Mouse (Mus musculus): ENCODE results near the gene Gm3285. TPM values are rescaled to one million over a fixed set of nuclear protein-coding genes. Genes with fewer than 3 reads are reported as not detected.

Gene Gm3285
- polyA plus RNA-seq (2015; fragmentation: Nextera tagmentation; extraction: Ambion mirVana), result not detected in 2 replicates

GRCm38 (mm10) chr10:77861675-77862074 lies at the start of gene Gm3285:
Gm3285 (plus strand) TSS chr10:77861975.
- Histone ChIP-seq H3K27me3 (replicated peaks) (no peaks in the 10 kb centered on the region), H3K4me3 (replicated peaks) (no peak within 1 kb of the TSS), H3K9ac (no peak within 1 kb of the TSS), H3K9me3 (no peaks in the 10 kb centered on the region), H3K4me2 (replicated peaks) (no peak within 1 kb of the TSS), H3K36me3 (no peaks in the 10 kb centered on the region), H3K27ac (no peak within 1 kb of the TSS), H3K4me1 (replicated peaks) (no peaks in the 10 kb centered on the region)
- no peak for ATAC-seq
- 48% methylated on average over 7 of the region's 7 CpGs for WGBS

GRCm38 (mm10) chr10:77814382-77814781 lies 47.4 kb upstream of the Gm3285 start, which contains the start of gene Gm2696:
Gm2696 (plus strand) TSS chr10:77814682.
- Histone ChIP-seq H3K36me3 (no peaks in the 10 kb centered on the region), H3K27me3 (replicated peaks) (no peaks in the 10 kb centered on the region), H3K9ac (no peak within 1 kb of the TSS), H3K9me3 (no peaks in the 10 kb centered on the region), H3K4me3 (replicated peaks) (no peak within 1 kb of the TSS), H3K27ac (no peak within 1 kb of the TSS), H3K4me2 (replicated peaks) (no peak within 1 kb of the TSS), H3K4me1 (replicated peaks) (no peaks in the 10 kb centered on the region)
- 36% methylated on average over 4 of the region's 4 CpGs for WGBS
- no peak for ATAC-seq

DNA sequence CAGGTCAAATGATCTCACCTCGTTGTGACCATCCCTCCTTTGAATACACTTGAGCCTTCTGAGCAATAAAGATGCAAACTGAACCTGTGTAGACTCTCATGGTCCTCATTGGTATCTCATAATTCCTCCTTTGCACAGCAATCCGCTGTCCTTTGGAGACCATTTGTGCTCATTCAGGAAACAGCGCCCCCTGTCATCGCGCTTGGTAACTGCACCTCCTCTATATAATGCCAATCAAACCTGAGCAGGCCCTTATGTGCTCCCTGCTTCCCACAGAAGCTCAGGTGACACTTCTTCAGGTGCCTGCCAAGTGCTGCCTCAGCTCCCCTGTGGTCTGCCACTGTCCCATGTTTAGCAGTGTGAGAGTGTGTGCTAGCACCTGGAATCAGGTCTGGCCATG lies 46.3 kb upstream of the Gm3285 start:
- ATAC-seq, result no peak
- Histone ChIP-seq H3K27ac (no peak overlapping the region), H3K4me2 (replicated peaks) (no peak overlapping the region), H3K4me1 (replicated peaks) (no peaks in the 10 kb centered on the region), H3K9me3 (no peaks in the 10 kb centered on the region), H3K27me3 (replicated peaks) (no peaks in the 10 kb centered on the region), H3K36me3 (no peaks in the 10 kb centered on the region), H3K9ac (no peak overlapping the region), H3K4me3 (replicated peaks) (no peak overlapping the region)
- WGBS, result 26% methylated on average over 5 of the region's 5 CpGs

DNA sequence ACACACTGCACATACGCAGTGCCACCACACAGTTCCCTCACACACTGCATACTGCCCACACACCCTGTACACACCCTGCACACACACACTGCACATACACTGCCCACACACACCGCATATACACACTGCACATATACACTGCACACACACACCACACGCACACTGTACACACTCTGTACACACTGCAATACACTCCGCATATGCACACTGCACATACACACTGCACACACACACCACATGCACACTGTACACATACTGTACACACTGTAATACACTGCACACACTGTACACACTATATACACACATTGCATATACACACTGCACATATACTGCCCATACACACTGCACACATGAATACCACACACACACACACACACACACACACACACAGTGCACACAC lies 43.3 kb upstream of the Gm3285 start:
- Histone ChIP-seq H3K9me3 (no peaks in the 10 kb centered on the region), H3K27me3 (replicated peaks) (no peaks in the 10 kb centered on the region), H3K27ac (no peak overlapping the region), H3K36me3 (no peaks in the 10 kb centered on the region), H3K9ac (no peak overlapping the region), H3K4me2 (replicated peaks) (no peak overlapping the region), H3K4me1 (replicated peaks) (no peaks in the 10 kb centered on the region), H3K4me3 (replicated peaks) (no peak overlapping the region)
- WGBS, result 95% methylated on average over 4 of the region's 4 CpGs
- no peak for ATAC-seq

- 48% methylated on average over 4 of the region's 4 CpGs for WGBS
- H3K4me2 ChIP-seq (replicated peaks), result no peak overlapping the region
- no peaks in the 10 kb centered on the region for H3K9me3 ChIP-seq
- no peak for ATAC-seq
- no peaks in the 10 kb centered on the region for H3K4me1 ChIP-seq (replicated peaks)
- H3K36me3 ChIP-seq, result no peaks in the 10 kb centered on the region
- no peaks in the 10 kb centered on the region for H3K27me3 ChIP-seq (replicated peaks)
- H3K4me3 ChIP-seq (replicated peaks), result no peak overlapping the region
- no peak overlapping the region for H3K27ac ChIP-seq
- no peak overlapping the region for H3K9ac ChIP-seq
These were observed 42.6 kb upstream of the Gm3285 start for GRCm38 (mm10) chr10:77819203-77819602.

GRCm38 (mm10) chr10:77826951-77827350 lies 34.8 kb upstream of the Gm3285 start, which contains the start of gene Krtap10-4:
Krtap10-4 (minus strand) TSS chr10:77827095.
- Histone ChIP-seq H3K27ac (no peak within 1 kb of the TSS), H3K36me3 (no peaks in the 10 kb centered on the region), H3K9me3 (no peaks in the 10 kb centered on the region), H3K4me1 (replicated peaks) (no peaks in the 10 kb centered on the region), H3K27me3 (replicated peaks) (no peaks in the 10 kb centered on the region), H3K4me3 (replicated peaks) (no peak within 1 kb of the TSS), H3K4me2 (replicated peaks) (no peak within 1 kb of the TSS), H3K9ac (no peak within 1 kb of the TSS)
- 53% methylated on average over 6 of the region's 6 CpGs for WGBS
- no peak for ATAC-seq

DNA sequence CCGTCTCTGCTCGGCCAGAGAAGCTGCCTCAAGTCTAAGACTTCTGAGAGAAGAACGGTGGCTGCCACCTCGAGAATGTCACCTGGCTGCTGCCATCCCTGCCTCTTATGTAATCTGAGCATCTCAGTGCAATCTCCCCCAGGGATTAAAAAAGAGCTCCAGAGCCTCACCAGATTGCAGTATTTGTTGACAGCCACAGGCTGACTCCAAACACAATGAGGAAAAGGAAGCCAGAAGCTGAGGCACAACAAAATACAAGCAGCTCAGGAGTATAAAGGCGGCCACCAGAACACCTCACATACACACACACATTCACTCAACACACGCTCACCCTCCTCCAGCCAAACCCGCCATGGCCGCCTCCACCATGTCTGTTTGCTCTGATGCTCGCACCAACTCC lies 26.1 kb upstream of the Gm3285 start, which contains the start of gene Krtap10-10:
Krtap10-10 (plus strand) TSS at position 301 of the 400 bp plus-strand sequence.
- H3K9ac ChIP-seq, result no peak within 1 kb of the TSS
- H3K4me2 ChIP-seq (replicated peaks), result no peak within 1 kb of the TSS
- no peak for ATAC-seq
- no peaks in the 10 kb centered on the region for H3K27me3 ChIP-seq (replicated peaks)
- H3K27ac ChIP-seq, result no peak within 1 kb of the TSS
- H3K4me3 ChIP-seq (replicated peaks), result no peak within 1 kb of the TSS
- 69% methylated on average over 9 of the region's 9 CpGs for WGBS
- H3K4me1 ChIP-seq (replicated peaks), result no peaks in the 10 kb centered on the region
- no peaks in the 10 kb centered on the region for H3K36me3 ChIP-seq
- no peaks in the 10 kb centered on the region for H3K9me3 ChIP-seq

DNA sequence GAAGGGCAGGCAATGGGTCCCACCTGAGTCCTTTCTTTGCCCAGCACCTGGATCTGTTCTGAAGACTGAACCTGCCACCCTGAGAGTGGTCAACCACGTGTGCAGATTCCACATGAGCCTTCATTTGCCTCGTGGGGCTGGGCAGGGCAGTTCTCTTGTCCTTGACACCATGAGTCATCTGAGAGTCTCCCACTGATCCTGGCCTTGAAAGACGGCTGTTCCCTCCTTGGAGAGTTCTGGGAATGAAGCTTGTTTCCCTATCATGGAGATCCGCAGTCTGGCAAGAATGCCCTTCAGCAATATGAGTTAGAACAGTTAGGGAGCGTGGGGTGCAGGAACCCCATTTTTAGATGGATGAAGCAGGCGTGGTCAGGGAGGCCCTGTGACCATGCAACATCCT lies 22.8 kb upstream of the Gm3285 start:
- Histone ChIP-seq H3K4me3 (replicated peaks) (no peak overlapping the region), H3K4me1 (replicated peaks) (no peaks in the 10 kb centered on the region), H3K27me3 (replicated peaks) (no peaks in the 10 kb centered on the region), H3K9me3 (no peaks in the 10 kb centered on the region), H3K4me2 (replicated peaks) (no peak overlapping the region), H3K27ac (no peak overlapping the region), H3K36me3 (no peaks in the 10 kb centered on the region), H3K9ac (no peak overlapping the region)
- ATAC-seq, result no peak
- 70% methylated on average over 6 of the region's 6 CpGs for WGBS

GRCm38 (mm10) chr10:77846503-77846902 lies 15.3 kb upstream of the Gm3285 start, which contains the start of gene Gm36176:
Gm36176 (plus strand) TSS chr10:77846803.
- Histone ChIP-seq H3K4me1 (replicated peaks) (no peaks in the 10 kb centered on the region), H3K27me3 (replicated peaks) (no peaks in the 10 kb centered on the region), H3K9me3 (no peaks in the 10 kb centered on the region), H3K36me3 (no peaks in the 10 kb centered on the region), H3K4me2 (replicated peaks) (no peak within 1 kb of the TSS), H3K4me3 (replicated peaks) (no peak within 1 kb of the TSS), H3K9ac (no peak within 1 kb of the TSS), H3K27ac (no peak within 1 kb of the TSS)
- 67% methylated on average over 3 of the region's 3 CpGs for WGBS
- ATAC-seq, result no peak

DNA sequence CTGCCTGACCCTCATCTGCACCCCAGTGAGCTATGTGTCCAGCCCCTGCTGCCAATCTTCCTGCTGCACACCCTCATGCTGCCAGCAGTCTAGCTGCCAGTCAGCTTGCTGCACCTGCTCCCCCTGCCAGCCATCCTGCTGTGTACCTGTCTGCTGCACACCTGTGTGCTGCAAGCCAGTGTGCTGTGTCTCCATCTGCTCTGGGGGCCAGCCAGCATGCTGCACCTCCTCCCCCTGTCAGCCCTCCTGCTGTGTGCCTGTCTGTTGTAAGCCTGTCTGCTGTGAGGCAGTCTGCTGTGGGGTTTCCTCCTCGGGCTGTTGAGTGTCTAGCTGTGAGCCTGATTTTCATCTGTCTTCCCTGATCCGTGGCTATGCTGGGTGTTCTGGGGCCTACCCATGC lies 14.8 kb upstream of the Gm3285 start:
- Histone ChIP-seq H3K36me3 (no peaks in the 10 kb centered on the region), H3K27ac (no peak overlapping the region), H3K4me1 (replicated peaks) (no peaks in the 10 kb centered on the region), H3K4me2 (replicated peaks) (no peak overlapping the region), H3K27me3 (replicated peaks) (no peaks in the 10 kb centered on the region), H3K4me3 (replicated peaks) (no peak overlapping the region), H3K9me3 (no peaks in the 10 kb centered on the region), H3K9ac (no peak overlapping the region)
- WGBS, result 20% methylated on average over 2 of the region's 2 CpGs
- ATAC-seq, result no peak

GRCm38 (mm10) chr10:77847538-77847937 lies 14.2 kb upstream of the Gm3285 start:
- Histone ChIP-seq H3K4me1 (replicated peaks) (no peaks in the 10 kb centered on the region), H3K36me3 (no peaks in the 10 kb centered on the region), H3K27ac (no peak overlapping the region), H3K27me3 (replicated peaks) (no peaks in the 10 kb centered on the region), H3K4me3 (replicated peaks) (no peak overlapping the region), H3K4me2 (replicated peaks) (no peak overlapping the region), H3K9ac (no peak overlapping the region), H3K9me3 (no peaks in the 10 kb centered on the region)
- 0 out of 2 replicates have a peak, but pooled peaks have one; percentile 31 for ATAC-seq
- 80% methylated on average over 2 of the region's 2 CpGs for WGBS

- Histone ChIP-seq H3K36me3 (no peaks in the 10 kb centered on the region), H3K27me3 (replicated peaks) (no peaks in the 10 kb centered on the region; the same call in 1 of the 2 replicates), H3K27ac (no peak within 1 kb of the TSS), H3K9ac (no peak within 1 kb of the TSS), H3K9me3 (no peaks in the 10 kb centered on the region), H3K4me3 (replicated peaks) (no peak within 1 kb of the TSS), H3K4me1 (replicated peaks) (no peaks in the 10 kb centered on the region), H3K4me2 (replicated peaks) (no peak within 1 kb of the TSS)
- WGBS, result 65% methylated on average over 9 of the region's 9 CpGs
- no peak for ATAC-seq
These were observed 9.2 kb upstream of the Gm3285 start, which contains the start of gene Gm10318 for GRCm38 (mm10) chr10:77852559-77852958. Gm10318 (plus strand) TSS chr10:77852859.

DNA sequence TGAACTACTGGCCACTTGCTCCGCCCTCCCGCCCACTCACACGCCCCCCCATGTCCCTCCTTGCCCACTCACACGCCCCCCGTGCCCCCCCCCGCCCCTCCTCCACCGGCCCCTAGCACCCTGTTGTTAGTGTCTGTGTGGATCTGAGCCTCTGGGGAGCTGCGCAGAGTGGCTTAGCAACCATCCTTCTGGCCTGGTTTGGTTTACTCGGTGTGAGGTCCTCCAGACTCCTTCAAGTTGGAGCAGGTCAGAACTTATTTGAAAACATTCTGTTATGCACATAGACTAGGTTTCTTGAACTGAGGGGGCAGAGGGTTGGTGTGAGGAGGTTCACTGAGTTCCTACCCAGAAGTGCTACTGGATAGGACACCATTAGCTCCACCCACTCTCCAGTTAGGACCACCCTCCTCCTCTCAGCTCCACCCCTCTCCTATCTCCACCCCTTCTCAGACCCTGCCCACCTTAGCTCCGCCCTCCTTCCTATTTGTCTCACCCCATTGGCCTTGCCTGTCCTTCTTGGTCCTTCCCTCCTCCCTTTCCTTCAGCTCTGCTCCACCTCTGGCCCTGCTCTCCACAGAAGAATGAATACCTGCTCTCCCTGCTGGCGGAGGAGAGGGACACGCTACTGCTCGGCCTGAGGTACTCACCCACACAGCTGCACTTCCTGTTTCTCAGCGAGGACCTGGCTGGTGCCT lies 2.4 kb downstream of the Gm3285 start:
- H3K36me3 ChIP-seq, result no peaks in the 10 kb centered on the region
- H3K4me2 ChIP-seq (replicated peaks), result peak overlapping the region; percentile 53
- ATAC-seq, result peak; percentile 97
- H3K4me3 ChIP-seq (replicated peaks), result peak overlapping the region; percentile 24
- 0 out of 2 replicates have a peak overlapping the region, but pooled peaks have one; percentile 13 for H3K9ac ChIP-seq
- no peak overlapping the region for H3K27ac ChIP-seq
- no peaks in the 10 kb centered on the region for H3K9me3 ChIP-seq
- 30% methylated on average over 14 of the region's 14 CpGs for WGBS
- no peaks in the 10 kb centered on the region for H3K27me3 ChIP-seq (replicated peaks)
- no peaks in the 10 kb centered on the region for H3K4me1 ChIP-seq (replicated peaks)
